Mouse (Mus musculus) cerebellum, adult (tissue): ENCODE measurements around the gene Nus1.
A peak's percentile ranks its signal among the peaks of the same experiment; 100 is the strongest.

ENCODE experiments used
- ATAC-seq: cut with Nextera tagmentation; 2 replicates; pipeline ENCODE4 v1.9.2; 2017; ENCODE audit warnings: mild to moderate bottlenecking, moderate library complexity, mixed read lengths; ENCODE audit not compliant: insufficient number of reproducible peaks, low FRiP score, low TSS enrichment

Gene Nus1

DNA sequence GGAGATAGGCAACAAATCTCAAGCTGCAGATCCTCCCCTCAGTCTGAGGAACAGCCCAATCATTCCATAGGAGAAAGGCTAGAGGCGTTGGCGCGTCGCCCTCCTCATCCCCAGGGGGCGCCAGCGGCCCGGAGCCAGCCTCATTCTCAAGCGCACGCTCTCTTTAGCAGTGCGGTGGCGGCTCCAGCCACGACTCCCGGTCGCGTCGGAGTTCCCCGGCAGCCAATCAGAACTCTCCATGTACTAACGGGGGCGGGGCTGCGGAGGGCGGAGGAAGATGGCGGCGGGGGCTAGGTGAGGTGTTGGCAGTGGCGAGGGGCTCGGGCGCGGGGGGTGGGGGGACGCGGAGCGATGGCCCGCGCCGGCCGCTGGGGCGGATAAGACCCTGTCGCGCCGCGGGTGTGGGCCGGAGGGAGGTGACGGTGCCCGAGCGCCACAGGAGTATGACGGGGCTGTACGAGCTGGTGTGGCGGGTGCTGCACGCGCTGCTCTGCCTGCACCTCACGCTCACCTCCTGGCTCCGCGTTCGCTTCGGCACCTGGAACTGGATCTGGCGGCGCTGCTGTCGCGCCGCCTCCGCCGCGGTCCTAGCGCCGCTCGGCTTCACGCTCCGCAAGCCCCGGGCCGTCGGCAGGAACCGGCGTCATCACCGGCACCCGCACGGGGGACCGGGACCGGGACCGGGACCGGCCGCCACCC, at the start of gene Nus1:
Nus1 (plus strand) TSS at position 249 of the 699 bp plus-strand sequence.
- peak; percentile 93 for ATAC-seq

DNA sequence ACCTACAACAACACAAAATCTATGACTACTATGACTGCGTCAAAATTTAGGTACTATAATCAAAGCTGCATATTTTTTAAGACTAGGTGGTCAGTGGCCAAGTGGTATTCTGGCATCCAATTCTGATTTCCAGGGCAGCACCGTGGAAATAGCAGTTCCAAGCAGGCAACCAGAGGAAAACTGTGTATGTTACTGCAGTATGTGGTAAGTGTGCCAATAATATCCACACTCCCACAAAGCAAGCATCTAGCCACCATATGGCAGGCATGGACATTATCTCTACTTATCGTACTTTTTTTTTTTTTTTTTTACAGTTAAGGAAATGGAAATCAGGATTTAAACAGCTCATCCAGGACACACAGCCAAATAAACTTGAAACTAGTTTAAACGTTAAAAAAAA, 49.0 kb upstream of the Nus1 start:
- ATAC-seq = peak; percentile 87

DNA sequence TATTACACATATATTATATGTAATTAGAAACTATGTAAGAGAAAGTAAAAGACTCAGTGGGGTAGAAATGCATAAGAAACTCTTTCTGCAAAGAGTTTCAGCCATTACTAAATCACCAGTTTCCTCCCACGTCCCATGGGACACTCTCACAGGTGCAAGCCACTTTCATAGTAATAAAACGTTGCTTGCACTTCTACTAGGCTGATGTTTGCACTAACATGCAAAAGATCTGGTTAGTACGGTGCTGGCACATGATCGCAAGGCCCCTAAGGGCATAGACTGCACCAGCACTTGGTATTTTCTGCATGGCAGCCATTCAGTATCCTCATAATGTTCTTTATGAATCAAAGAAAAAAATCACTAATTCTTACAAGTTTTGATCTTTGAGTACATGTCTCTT, 43.5 kb upstream of the Nus1 start:
- ATAC-seq = no peak

DNA sequence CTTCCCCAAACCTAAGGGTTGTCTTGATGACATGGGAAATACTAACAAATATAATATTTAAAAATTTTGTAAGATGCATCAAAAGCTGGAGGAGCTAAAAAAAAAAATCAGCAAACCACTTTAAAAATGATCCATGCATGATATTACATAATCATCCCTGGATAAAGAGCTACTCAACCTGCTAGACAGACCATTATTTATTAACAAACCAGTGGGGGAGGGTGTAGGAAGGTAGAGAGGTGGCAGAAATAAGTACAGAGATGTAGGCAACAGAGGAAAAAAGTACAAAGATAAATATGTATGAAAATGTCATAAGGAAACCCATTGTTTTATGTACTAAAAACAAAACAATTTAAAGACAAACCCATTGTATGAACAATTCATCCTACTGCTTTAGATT, 42.7 kb upstream of the Nus1 start:
- ATAC-seq = no peak

DNA sequence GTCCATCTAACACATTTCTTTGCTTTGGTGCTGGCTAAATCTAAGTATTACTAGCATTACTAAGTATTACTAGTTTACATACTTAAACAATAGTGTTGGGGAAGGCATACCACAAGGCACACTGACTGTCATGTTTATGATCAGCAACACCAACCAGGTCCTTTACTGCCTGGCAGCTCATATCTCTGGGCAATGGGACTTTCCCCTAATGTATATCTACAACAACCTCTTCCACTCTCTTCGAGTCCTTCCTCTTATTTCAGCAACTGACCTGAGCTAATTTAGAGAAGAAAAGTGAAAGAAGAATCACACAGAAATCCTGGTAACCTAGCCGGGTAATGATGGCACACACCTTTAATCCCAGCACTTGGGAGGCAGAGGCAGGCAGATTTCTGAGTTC, 40.9 kb upstream of the Nus1 start:
- no peak for ATAC-seq

DNA sequence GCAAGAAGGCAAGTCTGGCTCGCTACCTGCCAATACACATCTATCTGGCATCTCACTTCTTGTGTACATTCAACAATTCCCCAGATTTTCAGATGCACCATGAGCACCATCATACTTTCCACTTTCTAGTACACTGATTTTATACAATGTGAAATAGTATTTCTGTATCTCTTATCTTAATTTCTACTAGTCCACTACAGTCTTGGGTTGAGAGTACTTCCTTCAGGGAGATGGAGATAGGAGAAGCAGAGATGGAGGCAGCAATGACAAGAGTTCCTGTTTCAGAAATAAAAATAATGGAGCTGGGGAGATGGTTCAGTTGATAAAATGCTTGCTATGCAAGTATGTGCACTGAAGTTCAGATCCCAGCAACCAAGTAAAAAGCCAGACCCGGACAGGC, 39.5 kb upstream of the Nus1 start:
- no peak for ATAC-seq

DNA sequence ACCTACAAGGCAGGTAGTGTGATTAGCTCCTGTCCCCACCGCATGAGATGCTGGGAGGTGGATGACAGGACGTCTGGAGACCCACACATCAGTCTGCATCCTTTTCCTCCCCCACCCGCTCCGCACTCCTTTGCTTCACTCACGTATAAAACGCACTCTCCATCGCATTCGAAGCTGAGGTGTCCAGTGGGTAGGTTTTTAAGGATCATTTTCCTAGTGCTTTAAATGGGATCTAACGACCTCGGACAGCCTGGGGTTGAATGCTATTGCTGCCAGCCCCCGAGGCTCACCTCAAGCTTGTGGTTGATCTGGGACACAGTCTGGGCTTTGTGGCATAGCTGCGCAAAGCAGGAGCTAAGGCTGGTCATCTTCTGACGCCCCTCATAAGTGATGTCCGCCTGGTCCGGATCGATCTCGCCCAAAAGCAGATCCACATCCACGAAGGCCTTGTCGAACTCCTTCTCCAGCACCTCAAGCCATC, 36.0 kb upstream of the Nus1 start:
- ATAC-seq = peak; percentile 51; the same call in 1 of the 2 replicates

DNA sequence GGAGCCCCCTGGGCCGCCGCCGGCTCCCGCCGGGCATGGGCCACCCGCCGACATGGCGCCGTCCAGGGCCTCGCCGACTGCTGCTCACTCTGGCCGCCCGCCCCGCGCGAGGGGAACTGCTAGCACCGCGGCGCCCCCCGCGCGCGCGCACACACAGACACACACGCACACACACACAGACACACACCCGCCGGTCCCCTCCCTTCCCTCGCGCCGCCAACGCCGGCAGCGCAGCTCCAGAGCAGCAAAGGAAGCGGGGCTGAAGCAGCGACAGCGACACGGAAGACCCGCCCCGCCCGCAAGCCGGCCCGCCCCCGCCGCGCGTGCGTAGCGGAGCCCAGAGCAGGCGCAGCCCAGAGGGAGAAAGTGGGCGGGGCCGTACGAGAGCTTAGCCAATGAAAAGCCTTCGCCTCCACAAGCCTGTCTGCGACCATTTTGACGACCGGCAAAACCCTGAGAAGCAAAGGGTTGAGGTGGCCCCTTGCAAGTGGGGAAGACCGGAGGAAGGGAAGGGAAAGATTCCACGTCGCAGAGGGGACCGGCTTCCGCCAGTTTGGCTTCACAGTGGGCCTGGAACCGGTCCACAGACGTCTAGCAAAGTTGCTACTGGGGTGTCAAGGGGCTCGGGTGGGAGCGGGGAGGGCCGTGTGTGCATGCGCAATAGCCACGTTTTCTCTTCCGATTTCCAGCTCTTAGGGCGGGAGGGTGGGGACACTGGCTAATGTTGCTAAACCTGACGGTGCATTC, 35.3 kb upstream of the Nus1 start, which contains the start of gene Gopc:
Gopc (minus strand) TSS at position 280 of the 747 bp plus-strand sequence.
- ATAC-seq = peak; percentile 93

DNA sequence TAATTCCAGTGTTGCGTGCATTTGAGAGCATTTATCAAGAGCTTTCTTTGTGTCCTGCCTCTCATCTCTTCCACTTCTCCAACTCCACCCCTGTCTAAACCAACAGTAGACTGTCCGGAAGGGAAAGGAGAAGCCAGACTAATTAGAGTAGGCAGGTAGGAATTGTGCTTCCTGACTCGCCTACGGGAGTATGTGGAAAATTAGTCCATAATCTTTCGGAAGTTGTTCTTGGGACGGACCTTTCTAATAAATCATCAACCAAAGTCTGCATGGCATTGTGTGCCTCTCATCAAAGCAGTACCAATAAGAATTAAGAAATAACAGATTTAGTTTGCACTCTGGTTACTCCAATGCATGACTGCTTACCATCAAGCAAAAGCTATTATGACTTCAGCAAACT, 34.3 kb upstream of the Nus1 start:
- no peak for ATAC-seq

DNA sequence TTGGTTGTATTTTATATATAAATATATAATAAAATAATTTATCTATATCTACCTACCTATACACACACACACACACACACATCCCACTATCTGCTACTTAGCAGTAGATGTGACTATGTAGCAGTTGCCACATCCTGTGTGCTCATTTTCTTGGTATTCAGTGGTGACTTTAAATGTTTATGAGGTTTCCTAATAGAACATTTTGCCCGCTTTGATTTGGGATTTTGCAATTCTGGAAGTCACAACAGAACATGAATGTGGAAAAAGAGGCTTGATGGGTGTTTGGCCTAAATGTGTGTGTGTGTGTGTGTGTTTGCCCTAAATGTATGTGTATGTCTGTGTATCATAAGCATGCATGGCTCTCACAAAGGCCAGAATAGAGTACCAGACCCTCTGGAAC, 33.8 kb upstream of the Nus1 start:
- no peak for ATAC-seq

DNA sequence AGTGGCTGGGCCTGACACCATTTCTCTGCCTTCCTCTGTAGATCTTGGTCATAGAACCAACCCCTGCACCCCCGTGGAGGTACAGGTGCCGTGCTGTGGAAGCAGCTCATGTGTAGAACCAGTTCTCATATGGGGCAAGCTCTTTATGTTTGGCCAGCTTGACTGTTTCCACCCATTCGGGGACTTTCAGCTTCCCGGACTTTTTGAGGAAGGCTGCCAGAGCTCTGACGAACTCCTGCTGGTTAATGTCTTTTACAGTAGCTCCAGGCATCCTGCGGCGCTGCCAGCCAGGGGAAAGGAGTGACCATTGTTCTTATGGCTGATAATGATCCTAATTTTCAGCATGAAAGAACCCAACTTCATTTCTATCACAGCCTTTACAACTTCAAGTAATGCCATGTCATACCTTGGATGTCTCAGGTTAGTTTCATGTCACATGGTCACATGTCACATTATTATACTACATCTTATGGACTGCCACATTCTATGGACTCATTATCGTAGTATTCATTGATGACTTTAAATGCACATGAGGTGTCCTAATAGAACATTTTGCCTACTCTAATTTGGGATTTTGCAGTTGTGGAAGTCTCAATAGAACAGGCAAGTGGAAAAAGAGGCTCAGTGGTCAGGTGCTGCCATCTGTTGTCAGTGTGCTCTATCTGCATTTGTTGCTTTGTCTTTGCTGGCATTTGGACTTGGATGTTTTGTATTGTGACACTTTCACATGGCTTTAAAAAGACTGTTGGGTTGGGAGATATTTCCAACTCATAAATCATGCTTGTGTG, 32.3 kb upstream of the Nus1 start:
- ATAC-seq = peak; percentile 13; the same call in 1 of the 2 replicates

DNA sequence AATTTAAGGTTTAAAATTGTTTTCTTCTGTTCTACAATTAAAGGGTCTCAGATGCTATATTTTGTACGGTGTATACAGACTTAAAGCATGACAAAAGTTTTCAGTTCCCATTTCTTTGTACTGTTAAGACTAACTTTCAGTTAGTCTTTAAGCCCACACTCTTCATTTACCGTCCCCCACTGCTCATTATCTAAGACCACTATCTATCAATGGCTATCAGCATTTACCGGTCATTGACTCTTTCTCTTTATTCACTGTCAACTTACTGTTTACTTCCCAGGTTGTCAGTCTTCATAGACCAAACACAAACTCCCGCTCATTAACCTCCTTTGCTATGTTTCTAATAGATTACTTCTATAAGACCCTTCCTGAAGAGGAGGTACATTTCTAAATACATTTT, 30.2 kb upstream of the Nus1 start:
- no peak for ATAC-seq

DNA sequence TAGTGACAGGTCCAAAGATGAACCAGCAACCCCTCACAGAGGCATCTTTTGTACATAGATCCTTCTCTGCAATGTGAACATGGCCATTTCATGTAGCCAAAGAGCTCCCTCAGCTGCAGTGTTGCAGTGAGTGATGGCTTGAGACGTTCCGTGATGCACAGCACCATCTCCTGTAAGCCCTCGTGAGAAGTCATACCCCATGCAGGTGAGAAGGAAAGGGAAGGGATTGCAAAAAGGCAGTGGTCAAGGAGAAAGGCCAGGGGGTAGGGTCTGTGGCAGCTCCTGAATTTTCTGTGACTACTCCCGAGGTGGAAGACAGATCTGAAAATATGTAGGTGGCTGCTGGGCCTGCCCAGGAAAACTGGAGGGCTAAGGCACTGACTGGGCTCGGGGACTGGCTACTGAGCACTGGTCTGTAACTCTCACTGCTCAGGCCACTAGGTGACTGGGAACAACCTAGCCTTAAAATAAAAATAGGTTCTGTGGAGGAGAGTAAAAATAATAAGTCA, 28.4 kb upstream of the Nus1 start, which contains the start of gene Nepn:
Nepn (plus strand) TSS at position 51 of the 509 bp plus-strand sequence.
- no peak for ATAC-seq

DNA sequence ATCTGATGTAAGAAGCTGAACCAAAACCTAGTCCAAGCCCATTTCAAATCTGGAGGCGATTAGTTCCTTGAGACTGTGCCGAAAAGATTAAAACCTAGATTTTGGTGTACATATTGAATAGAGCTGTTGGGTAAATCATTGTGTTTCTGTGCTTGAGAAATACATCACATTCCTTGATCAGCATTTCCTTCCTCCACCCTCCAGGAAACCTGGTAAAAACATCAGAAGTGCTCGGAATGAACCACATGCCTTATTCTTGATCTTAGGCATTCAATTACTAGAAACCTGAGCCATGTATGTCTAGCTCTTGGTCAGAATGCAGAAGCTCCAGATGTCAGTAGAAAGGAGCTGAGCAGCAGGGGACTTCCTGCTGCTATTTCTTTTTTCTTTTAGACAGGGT, 27.9 kb upstream of the Nus1 start:
- no peak for ATAC-seq

DNA sequence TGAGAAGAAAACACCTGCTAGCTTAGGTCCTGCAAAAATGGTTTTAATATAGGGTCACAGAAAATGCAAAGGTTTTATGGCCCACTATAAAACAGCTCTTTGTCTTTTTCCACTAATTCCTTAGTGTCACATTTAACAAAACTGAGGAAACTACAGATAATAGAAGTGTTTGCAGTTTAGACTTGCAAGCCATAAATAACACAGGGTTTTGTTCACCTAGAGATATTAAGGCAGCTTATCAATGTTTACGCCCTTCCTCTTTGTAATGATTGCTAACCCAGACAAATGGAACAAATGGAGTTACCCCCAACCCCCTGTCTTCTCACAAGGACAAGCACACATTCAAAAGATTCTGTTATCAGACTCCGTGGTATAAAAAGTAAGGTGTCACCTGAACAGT, 26.1 kb upstream of the Nus1 start:
- no peak for ATAC-seq

DNA sequence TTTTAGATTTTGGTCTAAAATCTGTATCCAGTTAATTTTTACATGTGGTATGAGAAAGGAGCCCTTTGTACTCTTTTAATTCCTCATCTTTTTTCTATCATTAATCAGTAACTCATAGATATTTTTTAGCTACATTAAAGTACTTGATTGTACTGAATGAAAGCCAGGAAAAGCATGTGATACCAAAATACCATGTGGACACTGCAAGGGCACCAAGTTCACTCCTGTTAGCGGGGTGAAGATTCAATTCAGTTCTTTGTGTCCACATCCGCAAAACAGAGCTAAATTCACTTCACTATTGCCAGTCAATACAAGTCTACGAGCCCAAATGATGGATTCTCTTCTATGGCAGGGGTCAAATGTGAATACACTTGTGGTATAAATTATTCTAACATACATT, 20.7 kb upstream of the Nus1 start:
- no peak for ATAC-seq

DNA sequence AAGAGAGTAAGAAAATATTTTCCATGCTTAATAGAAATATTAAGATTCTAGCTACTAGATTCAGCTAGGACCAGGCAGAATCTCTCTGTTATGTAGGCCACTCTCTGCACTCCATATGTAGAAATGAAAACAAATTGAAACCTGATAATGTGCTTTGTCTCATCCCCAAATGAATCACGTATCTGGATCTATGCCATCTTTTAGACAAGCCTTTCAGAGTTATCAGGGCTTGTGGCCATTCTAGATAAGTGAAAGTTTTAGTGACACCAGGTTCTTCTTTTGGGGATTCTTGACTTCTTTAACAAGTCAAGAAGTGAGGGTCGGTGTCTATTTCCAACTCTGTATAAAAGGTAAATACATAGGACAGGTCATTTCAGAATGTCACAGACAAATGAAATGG, 18.6 kb upstream of the Nus1 start:
- no peak for ATAC-seq

DNA sequence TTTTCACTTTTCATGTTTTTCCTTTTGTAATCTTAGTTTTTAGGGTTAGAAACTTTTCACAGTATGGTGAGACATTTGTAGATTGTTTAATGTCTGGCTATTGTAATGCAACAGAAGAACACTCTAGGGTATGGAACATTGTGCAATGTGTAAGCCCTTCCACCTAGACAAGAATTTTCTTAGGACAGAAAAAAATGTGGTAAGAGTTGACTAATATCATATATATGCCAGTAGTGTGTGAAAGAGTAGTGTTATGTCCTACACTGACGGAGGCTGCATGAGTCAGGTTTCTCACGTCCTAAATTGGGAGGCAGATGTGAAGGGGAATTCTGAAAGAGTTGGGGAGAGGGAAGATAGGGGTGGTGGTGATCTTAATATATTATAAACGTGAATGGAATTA, 17.6 kb upstream of the Nus1 start:
- ATAC-seq = no peak

DNA sequence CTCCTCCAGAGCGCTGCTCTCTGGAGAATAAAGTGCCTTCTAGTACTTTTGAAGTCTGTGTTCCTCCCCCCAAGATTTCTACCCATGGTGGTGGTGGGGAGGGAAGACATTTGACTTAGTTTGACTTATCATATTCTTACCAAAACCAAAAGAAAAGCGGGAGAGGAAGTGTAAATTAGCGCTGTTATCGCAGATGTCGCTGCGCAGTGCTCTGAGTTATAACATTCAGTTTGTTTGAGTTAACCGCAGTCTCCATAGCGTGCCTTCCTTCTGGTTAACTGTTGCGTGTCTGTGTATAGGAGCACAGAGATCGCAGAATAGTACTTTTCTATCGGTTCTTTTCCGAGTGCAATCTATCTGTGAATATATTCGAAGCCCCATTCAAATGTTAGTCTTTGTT, 12.2 kb upstream of the Nus1 start:
- ATAC-seq = no peak

DNA sequence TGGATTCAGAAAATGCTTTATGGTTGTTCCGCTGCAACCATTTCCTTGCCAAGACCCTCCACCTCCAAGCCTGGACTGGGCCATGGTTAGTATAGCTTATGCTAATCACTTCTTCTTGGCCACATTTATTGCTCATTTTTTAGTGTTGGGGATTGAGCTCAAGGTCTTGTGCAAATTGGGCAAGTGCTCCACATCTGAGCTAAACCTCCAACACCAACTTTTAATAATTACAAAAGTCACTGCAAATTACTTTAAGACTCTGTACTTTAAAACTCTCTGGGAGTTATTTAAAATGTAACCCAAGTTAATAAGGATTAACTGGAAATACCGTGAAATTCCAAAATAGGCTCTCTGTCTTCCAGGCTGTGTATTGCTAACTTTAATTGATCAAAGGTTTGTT, 9.8 kb upstream of the Nus1 start:
- no peak for ATAC-seq

DNA sequence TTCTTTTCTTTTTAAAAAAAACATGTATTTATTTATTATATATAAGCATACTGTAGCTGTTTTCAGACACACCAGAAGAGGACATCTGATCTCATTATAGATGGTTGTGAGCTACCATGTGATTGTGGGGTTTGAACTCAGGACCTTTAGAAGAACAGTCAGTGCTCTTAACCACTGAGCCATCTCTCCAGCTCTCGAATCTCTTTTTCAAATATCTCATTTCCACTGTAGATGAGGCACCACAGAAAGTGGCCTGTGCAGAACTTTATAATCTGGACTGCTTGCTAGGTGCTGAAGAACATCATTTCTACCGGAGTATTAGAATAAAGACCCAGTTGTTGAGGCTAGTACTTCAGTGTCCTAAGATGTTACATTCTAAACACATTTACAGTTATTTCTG, 2.3 kb upstream of the Nus1 start:
- ATAC-seq = no peak
